Mouse (Mus musculus) inflammation-experienced regulatory T-cells, adult 6 months (primary cell): ENCODE measurements around the gene Phka1. TPM values are rescaled to one million over a fixed set of nuclear protein-coding genes. Genes with fewer than 3 reads are reported as not detected.

Source experiments
- polyA plus RNA-seq, 3 experiments: library from polyadenylated mRNA; unstranded; fragments of 100-300 nt; shearing (Covaris generic); gene quantifications; one replicate each; pipeline ENCODE4 v1.2.1; 2017

Gene Phka1
- polyA plus RNA-seq, 3 experiments from 2014 or later: 0.09 TPM; not detected in 2

Other genes with a start within 250 kb of the Phka1 start
- gene Hdac8, start 138.9 kb downstream of the Phka1 start, polyA plus RNA-seq: 10 to 100 TPM in 2 of 3 experiments, 1 to 10 TPM in 1; 9.7 to 13.7 (median 11.7) TPM
- gene Gm3880, start 42.7 kb upstream of the Phka1 start, polyA plus RNA-seq: not detected
- not detected for gene Gm9112, start 63.4 kb upstream of the Phka1 start, polyA plus RNA-seq
- not detected for gene Dmrtc1b, start 63.6 kb upstream of the Phka1 start, polyA plus RNA-seq
- gene Dmrtc1c1, start 158.7 kb upstream of the Phka1 start, polyA plus RNA-seq: not detected
- not detected for gene Dmrtc1c2, start 210.4 kb upstream of the Phka1 start, polyA plus RNA-seq
- not detected for gene 1700031F05Rik, start 223.7 kb upstream of the Phka1 start, polyA plus RNA-seq